Mouse (Mus musculus): Measurements from ENCODE around the gene Mgll. TPM values are rescaled to one million over a fixed set of nuclear protein-coding genes. Genes with fewer than 3 reads are reported as not detected.

Gene Mgll
- total and polyA plus RNA-seq, 3 experiments: 88.7 to 146 (median 102) TPM

GRCm38 (mm10) chr6:88874868-88875508 is 150.8 kb downstream of the Mgll start, which contains the start of gene Podxl2:
Gene Podxl2 (minus strand): TSS chr6:88875044.
- no peaks in the 10 kb centered on the region for H3K36me3 ChIP-seq (ENCODE audit: control insufficient read depth, insufficient read depth, low read length)
- TF ChIP-seq POLR2A (IDR thresholded peaks at IDR 0.05; ENCODE audit: insufficient read depth, low read depth, low read length) (no peak), CTCF (IDR thresholded peaks at IDR 0.05) (no peak), EP300 (IDR thresholded peaks at IDR 0.05; ENCODE audit: insufficient read depth, low read depth, low read length) (no peak)
- intact Hi-C loops (cut with DNase I): no loop called here
- peak within 1 kb of the TSS; percentile 75 for H3K9ac ChIP-seq (ENCODE audit: low read depth, low read length)
- H3K4me1 ChIP-seq (ENCODE audit: control insufficient read depth, insufficient read depth, low read length): no peaks in the 10 kb centered on the region
- no peaks in the 10 kb centered on the region for H3K79me2 ChIP-seq (replicated peaks; ENCODE audit: control insufficient read depth, insufficient read depth, low read length)
- peak within 1 kb of the TSS; percentile 50 for H3K4me3 ChIP-seq
- H3K27ac ChIP-seq: no peak within 1 kb of the TSS
- peaks cover 2% of the 10 kb centered on the region; the same call in 1 of the 2 replicates for H3K27me3 ChIP-seq (ENCODE audit: control insufficient read depth, insufficient read depth, low read length)
- WGBS: 5% methylated on average over 61 of the region's 63 CpGs
- peak; percentile 79 to 84 for DNase-seq

Other genes starting within 250 kb of the Mgll start
- 10 to 100 TPM; 40.4 to 44.5 TPM for gene Sec61a1, start 205.5 kb upstream of the Mgll start, total RNA-seq (2021)
- gene Sec61a1, start 205.5 kb upstream of the Mgll start, polyA plus RNA-seq (2012; rRNA removed): 63.0 and 79.2 TPM in 2 replicates
- 10 to 100 TPM; 35.7 to 37.4 TPM for gene Kbtbd12, start 86.5 kb upstream of the Mgll start, total RNA-seq (2021)
- 14.7 and 20.4 TPM in 2 replicates for gene Kbtbd12, start 86.5 kb upstream of the Mgll start, polyA plus RNA-seq (2012; rRNA removed)
- 10 to 100 TPM; 19.7 to 22.7 TPM for gene Abtb1, start 117.6 kb downstream of the Mgll start, total RNA-seq (2021)
- gene Abtb1, start 117.6 kb downstream of the Mgll start, polyA plus RNA-seq (2012; rRNA removed): 46.2 and 46.7 TPM in 2 replicates
- gene Podxl2, start 150.6 kb downstream of the Mgll start, total RNA-seq (2021): 10 to 100 TPM; 13.1 to 15.9 TPM
- gene Podxl2, start 150.6 kb downstream of the Mgll start, polyA plus RNA-seq (2012; rRNA removed): 20.7 and 26.2 TPM in 2 replicates
- 1 to 10 TPM; 5.3 to 6.1 TPM for gene Mcm2, start 174.4 kb downstream of the Mgll start, total RNA-seq (2021)
- gene Mcm2, start 174.4 kb downstream of the Mgll start, polyA plus RNA-seq (2012; rRNA removed): 4.8 and 5.4 TPM in 2 replicates
- gene Tpra1, start 177.8 kb downstream of the Mgll start, total RNA-seq (2021): 10 to 100 TPM; 34.4 to 34.8 TPM
- gene Tpra1, start 177.8 kb downstream of the Mgll start, polyA plus RNA-seq (2012; rRNA removed): 88.0 and 118 TPM in 2 replicates